Mouse (Mus musculus): ENCODE data around the gene Gmpr.

Gene Gmpr

GRCm38 (mm10) chr13:45505546-45505945 lies 1.7 kb upstream of the Gmpr start:
- no peak for DNase-seq (ENCODE audit: low spot score in 2 of 2)

GRCm38 (mm10) chr13:45508495-45508894 lies 1.3 kb downstream of the Gmpr start:
- peak; percentile 18 to 35 for DNase-seq (ENCODE audit: low spot score in 2 of 2)

- no peak for DNase-seq (ENCODE audit: low spot score in 2 of 2)
Observed at GRCm38 (mm10) chr13:45509366-45509765, 2.1 kb downstream of the Gmpr start.

- no peak for DNase-seq (ENCODE audit: low spot score in 2 of 2)
Observed at GRCm38 (mm10) chr13:45511706-45512435, 4.6 kb downstream of the Gmpr start.

GRCm38 (mm10) chr13:45512531-45512930 lies 5.3 kb downstream of the Gmpr start:
- DNase-seq (ENCODE audit: low spot score in 2 of 2), result no peak

GRCm38 (mm10) chr13:45513009-45513984 lies 6.1 kb downstream of the Gmpr start:
- DNase-seq (ENCODE audit: low spot score in 2 of 2), result no peak

GRCm38 (mm10) chr13:45514115-45514514 lies 6.9 kb downstream of the Gmpr start:
- DNase-seq (ENCODE audit: low spot score in 2 of 2), result no peak

GRCm38 (mm10) chr13:45514832-45515422 lies 7.7 kb downstream of the Gmpr start:
- no peak for DNase-seq (ENCODE audit: low spot score in 2 of 2)

- DNase-seq (ENCODE audit: low spot score in 2 of 2), result no peak
Observed at GRCm38 (mm10) chr13:45516501-45517393, 9.5 kb downstream of the Gmpr start.

GRCm38 (mm10) chr13:45524305-45524704 lies 17.1 kb downstream of the Gmpr start:
- no peak for DNase-seq (ENCODE audit: low spot score in 2 of 2)

GRCm38 (mm10) chr13:45524791-45525435 lies 17.7 kb downstream of the Gmpr start:
- DNase-seq (ENCODE audit: low spot score in 2 of 2), result no peak

- no peak for DNase-seq (ENCODE audit: low spot score in 2 of 2)
Observed at GRCm38 (mm10) chr13:45526230-45526629, 19.0 kb downstream of the Gmpr start.

GRCm38 (mm10) chr13:45527232-45527964 lies 20.2 kb downstream of the Gmpr start:
- peak; percentile 29 to 34 for DNase-seq (ENCODE audit: low spot score in 2 of 2)

- DNase-seq (ENCODE audit: low spot score in 2 of 2), result no peak
Observed at GRCm38 (mm10) chr13:45528787-45529186, 21.5 kb downstream of the Gmpr start.

GRCm38 (mm10) chr13:45530754-45531153 lies 23.5 kb downstream of the Gmpr start:
- no peak for DNase-seq (ENCODE audit: low spot score in 2 of 2)

- no peak for DNase-seq (ENCODE audit: low spot score in 2 of 2)
Observed at GRCm38 (mm10) chr13:45535731-45536453, 28.6 kb downstream of the Gmpr start.

- no peak for DNase-seq (ENCODE audit: low spot score in 2 of 2)
Observed at GRCm38 (mm10) chr13:45537110-45537509, 29.9 kb downstream of the Gmpr start.

- DNase-seq (ENCODE audit: low spot score in 2 of 2), result no peak
Observed at GRCm38 (mm10) chr13:45538091-45538490, 30.8 kb downstream of the Gmpr start.

GRCm38 (mm10) chr13:45538532-45539204 lies 31.4 kb downstream of the Gmpr start:
- no peak for DNase-seq (ENCODE audit: low spot score in 2 of 2)
